Comparison of ENCODE assay signal across 8 mouse cellular contexts in the genomic region with DNA sequence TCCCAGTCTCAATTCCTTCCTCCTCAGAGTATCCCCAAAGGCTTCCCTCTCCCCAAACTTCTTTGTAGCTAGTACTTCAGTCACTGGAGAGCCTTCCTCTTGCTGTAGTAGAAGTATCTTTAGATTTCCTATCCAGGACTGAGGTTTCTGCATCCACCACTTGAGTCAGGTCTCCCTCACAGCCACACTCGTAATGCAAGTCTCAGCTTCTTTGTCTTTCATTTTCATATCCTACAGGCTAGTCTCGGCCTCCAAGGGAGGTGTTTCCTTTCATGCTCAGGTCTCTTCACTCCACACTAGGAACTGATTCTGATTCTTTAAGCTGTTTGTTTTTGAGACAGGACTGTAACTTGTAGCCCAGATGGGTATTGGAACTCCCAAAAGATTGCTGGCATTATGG. TPM values are rescaled to one million over a fixed set of nuclear protein-coding genes. Genes with fewer than 3 reads are reported as not detected.
DNase-seq lines count a peak whose midpoint lies in the region; ATAC-seq and TF ChIP-seq lines count a peak whose summit lies in the region.

No protein-coding gene starts in this region.

- peaks cover 16 to 69% of the 10 kb centered on the region in 2 experiments for H3K4me1 ChIP-seq in CH12.LX (ENCODE audit: control insufficient read depth in 1 of 2, insufficient read depth in 2 of 2)
- peaks cover 15% of the 10 kb centered on the region for H3K4me1 ChIP-seq in forebrain, embryonic 16.5 days (replicated peaks; ENCODE audit: control insufficient read depth, insufficient read depth, low read length)
- H3K4me1 ChIP-seq in liver, embryonic 14.5 days (replicated peaks; ENCODE audit: control insufficient read depth in 2 of 2, insufficient read depth in 2 of 2, low read length in 1 of 2), result peaks cover 6 to 8% of the 10 kb centered on the region in 2 experiments; a peak in 3 of 4 replicates

- peaks cover 23% of the 10 kb centered on the region for H3K79me2 ChIP-seq in CH12.LX (replicated peaks; ENCODE audit: control insufficient read depth, extremely low read depth, insufficient read depth, poor library complexity, severe bottlenecking)

- no peak for TF ChIP-seq POLR2A in CH12.LX (IDR thresholded peaks at IDR 0.05; ENCODE audit: low read depth, low read length)

- DNase-seq in heart, adult 11 months, result peak; percentile 80
- no peak for DNase-seq in heart, adult 18-20 months
- DNase-seq in CH12.LX (ENCODE audit: extremely low read depth), result no peak
- no peak for DNase-seq in liver, embryonic 14.5 days (ENCODE audit: low read depth in 3 of 3, low spot score in 3 of 3)
- DNase-seq in gastrocnemius, postnatal 36 days, result no peak
- no peak for DNase-seq in right cerebral cortex, postnatal 25 days
- DNase-seq in layer of hippocampus, postnatal 14 days (ENCODE audit: low spot score in 2 of 2), result no peak

- peak overlapping the region; percentile 67; the same call in 1 of the 2 replicates for H3K9ac ChIP-seq in CH12.LX (ENCODE audit: insufficient read depth, low read depth)
- peak overlapping the region; percentile 92 for H3K9ac ChIP-seq in forebrain, embryonic 16.5 days (replicated peaks; ENCODE audit: low read depth, low read length)
- peak overlapping the region; percentile 97; the same call in 1 of the 2 replicates for H3K9ac ChIP-seq in liver, embryonic 14.5 days (replicated peaks)

- H3K27ac ChIP-seq in CH12.LX (ENCODE audit: insufficient read depth, low read depth), result no peak overlapping the region
- H3K27ac ChIP-seq in forebrain, embryonic 16.5 days (ENCODE audit: low read length), result no peak overlapping the region
- no peak overlapping the region for H3K27ac ChIP-seq in liver, embryonic 14.5 days

- H3K4me3 ChIP-seq in CH12.LX (replicated peaks in 1 of 3; ENCODE audit: low read depth in 2 of 3, low read length in 2 of 3, poor library complexity in 1 of 3), result peak overlapping the region in 2 of 3 experiments; percentile 86 to 95
- peak overlapping the region; percentile 64 for H3K4me3 ChIP-seq in forebrain, embryonic 16.5 days (replicated peaks; ENCODE audit: low read length)
- peak overlapping the region; percentile 78 to 85; a peak in 3 of 4 replicates for H3K4me3 ChIP-seq in liver, embryonic 14.5 days (ENCODE audit: insufficient read depth in 1 of 2, low read depth in 2 of 2, low read length in 2 of 2)

- TF ChIP-seq RAD21 in CH12.LX (IDR thresholded peaks at IDR 0.05; ENCODE audit: low read depth, low read length), result no peak

- H3K9me3 ChIP-seq in CH12.LX (replicated peaks; ENCODE audit: low read length), result no peaks in the 10 kb centered on the region
- no peaks in the 10 kb centered on the region for H3K9me3 ChIP-seq in forebrain, embryonic 16.5 days (ENCODE audit: control insufficient read depth, low read length)
- H3K9me3 ChIP-seq in liver, embryonic 14.5 days (ENCODE audit: control insufficient read depth, low read length), result no peaks in the 10 kb centered on the region

- no peak for ATAC-seq in forebrain, embryonic 16.5 days
- ATAC-seq in liver, embryonic 14.5 days (ENCODE audit: insufficient read depth), result no peak

- in situ Hi-C loops in CH12.LX (cut with MboI; ENCODE audit: low pct_ligation_motif_present, low pct_unique_long_range_greater_than_20kb, low sequenced_read_pairs), result no loop called here

- dilution Hi-C loops in CH12.LX (cut with MboI; ENCODE audit: extremely low pct_ligation_motif_present, extremely low pct_unique_long_range_greater_than_20kb, low sequenced_read_pairs), result no loop called here

- no peak for TF ChIP-seq EP300 in CH12.LX (IDR thresholded peaks at IDR 0.05; ENCODE audit: low read length)
- no peak for TF ChIP-seq EP300 in liver, embryonic 14.5 days (IDR thresholded peaks at IDR 0.05; ENCODE audit: low read depth)

- no peaks in the 10 kb centered on the region for H3K27me3 ChIP-seq in CH12.LX (replicated peaks)
- H3K27me3 ChIP-seq in forebrain, embryonic 16.5 days (replicated peaks; ENCODE audit: control insufficient read depth, insufficient read depth, low read length), result no peaks in the 10 kb centered on the region
- no peaks in the 10 kb centered on the region for H3K27me3 ChIP-seq in liver, embryonic 14.5 days (ENCODE audit: control insufficient read depth, insufficient read depth, low read length)

- H3K36me3 ChIP-seq in CH12.LX (replicated peaks in 1 of 2; ENCODE audit: control insufficient read depth in 1 of 2, insufficient read depth in 1 of 2, low read length in 1 of 2), result peaks cover 41 to 69% of the 10 kb centered on the region in 2 experiments
- H3K36me3 ChIP-seq in forebrain, embryonic 16.5 days (ENCODE audit: control insufficient read depth, insufficient read depth), result peaks cover 37% of the 10 kb centered on the region
- peaks cover 50% of the 10 kb centered on the region for H3K36me3 ChIP-seq in liver, embryonic 14.5 days (replicated peaks; ENCODE audit: control insufficient read depth, insufficient read depth, low read depth)

- intact Hi-C loops in gastrocnemius, postnatal 36 days (cut with DNase I), result loop anchor here (10.0 kb wide), 3 partner anchors 433 to 657 kb away; a partner anchor contains a TSS

- 79% methylated on average over 2 of the region's 2 CpGs for WGBS in forebrain, embryonic 16.5 days
- 88% methylated on average over 2 of the region's 2 CpGs for WGBS in liver, embryonic 14.5 days (ENCODE audit: insufficient replicate concordance)

- H3K4me2 ChIP-seq in CH12.LX (ENCODE audit: insufficient read depth, low read depth, poor library complexity, severe bottlenecking), result peak overlapping the region; percentile 44
- H3K4me2 ChIP-seq in forebrain, embryonic 16.5 days (ENCODE audit: low read length), result peak overlapping the region; percentile 98
- peak overlapping the region; percentile 95 for H3K4me2 ChIP-seq in liver, embryonic 14.5 days (ENCODE audit: low read depth)

- no peak for TF ChIP-seq CTCF in CH12.LX (conservative IDR thresholded peaks at IDR 0.05 in 1 of 2, IDR thresholded peaks at IDR 0.05 in 1 of 2; ENCODE audit: low read depth in 2 of 2, low read length in 2 of 2)
- TF ChIP-seq CTCF in liver, embryonic 14.5 days (IDR thresholded peaks at IDR 0.05; ENCODE audit: low read depth), result no peak

TF ChIP-seq in CH12.LX, 34 proteins besides CTCF, POLR2A, EP300 and RAD21:
- TF ChIP-seq TCF12 (IDR thresholded peaks at IDR 0.05; ENCODE audit: low read depth, low read length), result no peak

RNA-seq across cellular contexts. Expression of a gene that starts 1.3 kb away (rescaled TPM):
- 10 to 100 TPM; 21.2 to 31.9 TPM for total RNA-seq in heart, adult 18-20 months (2021)
- total RNA-seq in CH12.LX (2012; rRNA removed), result 28.6 and 33.5 TPM in 2 replicates
- total RNA-seq in CH12.LX (2014; rRNA removed), result 17.6 and 23.2 TPM in 2 replicates
- polyA plus RNA-seq in CH12.LX (2012; ENCODE audit: insufficient read length, low read depth), result 46.6 and 48.7 TPM in 2 replicates
- 68.6 and 95.7 TPM in 2 replicates for polyA plus RNA-seq in forebrain, embryonic 16.5 days (2015; fragmentation: Nextera tagmentation; extraction: Ambion mirVana)
- 52.6 and 61.1 TPM in 2 replicates for polyA plus RNA-seq in liver, embryonic 14.5 days (2012; rRNA removed)
- polyA plus RNA-seq in liver, embryonic 14.5 days (2014; fragmentation: Nextera tagmentation; extraction: Ambion mirVana), result 12.5 and 13.7 TPM in 2 replicates
- 10 to 100 TPM; 32.8 to 43.8 TPM for total RNA-seq in gastrocnemius, postnatal 36 days (2021)
- total RNA-seq in layer of hippocampus, postnatal 14 days (2021), result 100 to 1,000 TPM; 157 to 196 TPM

RNA-seq across cellular contexts. Expression of a gene that starts 12.0 kb away (rescaled TPM):
- 1 to 10 TPM; 2.6 TPM for total RNA-seq in heart, adult 18-20 months (2021)
- 1.2 and 1.8 TPM in 2 replicates for total RNA-seq in CH12.LX (2012; rRNA removed)
- 0.70 and 1.2 TPM in 2 replicates for total RNA-seq in CH12.LX (2014; rRNA removed)
- 1.1 and 1.3 TPM in 2 replicates for polyA plus RNA-seq in CH12.LX (2012; ENCODE audit: insufficient read length, low read depth)
- polyA plus RNA-seq in forebrain, embryonic 16.5 days (2015; fragmentation: Nextera tagmentation; extraction: Ambion mirVana), result 5.4 and 6.4 TPM in 2 replicates
- polyA plus RNA-seq in liver, embryonic 14.5 days (2012; rRNA removed), result 0.61 and 0.71 TPM in 2 replicates
- 0.44 and 0.56 TPM in 2 replicates for polyA plus RNA-seq in liver, embryonic 14.5 days (2014; fragmentation: Nextera tagmentation; extraction: Ambion mirVana)
- 1 to 10 TPM; 2.0 to 2.9 TPM for total RNA-seq in gastrocnemius, postnatal 36 days (2021)
- total RNA-seq in layer of hippocampus, postnatal 14 days (2021), result 1 to 10 TPM; 5.2 to 6.2 TPM

RNA-seq across cellular contexts. Expression of a gene that starts 19.0 kb away (rescaled TPM):
- total RNA-seq in heart, adult 18-20 months (2021), result under 1 TPM; 0.69 to 0.92 TPM
- total RNA-seq in CH12.LX (2012; rRNA removed), result 0.08 and 0.13 TPM in 2 replicates
- total RNA-seq in CH12.LX (2014; rRNA removed), result not detected in 2 replicates
- polyA plus RNA-seq in CH12.LX (2012; ENCODE audit: insufficient read length, low read depth), result 0.16 and 0.17 TPM in 2 replicates
- 97.4 and 115 TPM in 2 replicates for polyA plus RNA-seq in forebrain, embryonic 16.5 days (2015; fragmentation: Nextera tagmentation; extraction: Ambion mirVana)
- polyA plus RNA-seq in liver, embryonic 14.5 days (2012; rRNA removed), result 0.11 and 0.36 TPM in 2 replicates
- 0.23 and 0.24 TPM in 2 replicates for polyA plus RNA-seq in liver, embryonic 14.5 days (2014; fragmentation: Nextera tagmentation; extraction: Ambion mirVana)
- 1 to 10 TPM; 1.7 to 1.8 TPM for total RNA-seq in gastrocnemius, postnatal 36 days (2021)
- 100 to 1,000 TPM; 671 to 757 TPM for total RNA-seq in layer of hippocampus, postnatal 14 days (2021)

RNA-seq across cellular contexts. Expression of a gene that starts 26.5 kb away (rescaled TPM):
- total RNA-seq in heart, adult 18-20 months (2021), result 1 to 10 TPM; 4.1 to 4.6 TPM
- 3.1 and 4.2 TPM in 2 replicates for total RNA-seq in CH12.LX (2012; rRNA removed)
- total RNA-seq in CH12.LX (2014; rRNA removed), result 2.0 and 2.1 TPM in 2 replicates
- polyA plus RNA-seq in CH12.LX (2012; ENCODE audit: insufficient read length, low read depth), result 1.4 and 1.5 TPM in 2 replicates
- 3.4 and 3.8 TPM in 2 replicates for polyA plus RNA-seq in forebrain, embryonic 16.5 days (2015; fragmentation: Nextera tagmentation; extraction: Ambion mirVana)
- polyA plus RNA-seq in liver, embryonic 14.5 days (2012; rRNA removed), result 6.1 and 8.4 TPM in 2 replicates
- 6.7 TPM in 2 replicates for polyA plus RNA-seq in liver, embryonic 14.5 days (2014; fragmentation: Nextera tagmentation; extraction: Ambion mirVana)
- 1 to 10 TPM; 2.0 to 3.1 TPM for total RNA-seq in gastrocnemius, postnatal 36 days (2021)
- 1 to 10 TPM; 1.1 to 1.4 TPM for total RNA-seq in layer of hippocampus, postnatal 14 days (2021)

Comparison
In these comparisons a context has a peak if more than half of its experiments do, and no peak if none do; other contexts are left out.
1. H3K4me2 ChIP-seq: peak in every context shown above with its lines; median percentile 98 in forebrain, embryonic 16.5 days; 95 in liver, embryonic 14.5 days; 44 in CH12.LX.
2. RNA of a gene that starts 19.0 kb away (total RNA-seq): 671 to 757 TPM in layer of hippocampus, postnatal 14 days; 1.7 to 1.8 TPM in gastrocnemius, postnatal 36 days, 0.69 to 0.92 TPM in heart, adult 18-20 months and 0.08 to 0.13 TPM in CH12.LX; every median in the first group is over 100 times any median in the second.
3. Peak in every context shown above with its lines, with median percentiles within 50 percentile points of each other: H3K4me3 ChIP-seq and H3K9ac ChIP-seq.